Mouse (Mus musculus): ENCODE measurements at regions not wholly inside any gene's neighbourhood (a gene's known extent, or its start where the extent isn't known, plus 50 kb on each side); places are given as distances from the start of the nearest gene placed in this dataset.
"Not testable (repeated sequence)": the region's sequence is repeated elsewhere in the genome, so short reads cannot be mapped to it uniquely, and the experiment has no call there.

DNA sequence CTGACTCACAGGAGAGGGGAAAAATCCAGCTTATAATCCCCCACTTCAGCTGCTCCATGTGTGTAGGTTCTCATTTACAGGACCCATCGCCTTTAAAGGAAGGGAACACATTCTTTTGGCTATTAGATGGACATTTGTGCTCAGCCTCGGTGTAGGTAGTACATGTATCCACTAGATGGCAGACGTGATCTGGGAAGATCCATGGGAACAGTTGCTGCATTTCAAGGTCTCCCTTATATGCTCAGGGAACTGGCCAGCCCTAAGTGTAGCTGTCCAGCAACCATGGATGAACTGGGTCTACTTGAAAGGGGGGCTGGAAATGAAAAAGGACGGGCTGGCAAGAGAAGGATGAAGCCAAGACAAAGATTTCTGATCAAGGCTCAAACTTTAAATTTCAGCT, 124.0 kb downstream of the Akain1 start:
- peak; percentile 66 for TF ChIP-seq CTCF (IDR thresholded peaks at IDR 0.05)
- ChIA-PET CTCF (no interaction called here), POLR2A (no interaction called here)
- ATAC-seq = no peak
- in situ Hi-C loops (cut with MboI; ENCODE audit: low pct_unique_long_range_greater_than_20kb) = no loop called here
- DNase-seq (ENCODE audit: low read depth, low spot score) = no peak
- H3K27me3 ChIP-seq = no peaks in the 10 kb centered on the region

DNA sequence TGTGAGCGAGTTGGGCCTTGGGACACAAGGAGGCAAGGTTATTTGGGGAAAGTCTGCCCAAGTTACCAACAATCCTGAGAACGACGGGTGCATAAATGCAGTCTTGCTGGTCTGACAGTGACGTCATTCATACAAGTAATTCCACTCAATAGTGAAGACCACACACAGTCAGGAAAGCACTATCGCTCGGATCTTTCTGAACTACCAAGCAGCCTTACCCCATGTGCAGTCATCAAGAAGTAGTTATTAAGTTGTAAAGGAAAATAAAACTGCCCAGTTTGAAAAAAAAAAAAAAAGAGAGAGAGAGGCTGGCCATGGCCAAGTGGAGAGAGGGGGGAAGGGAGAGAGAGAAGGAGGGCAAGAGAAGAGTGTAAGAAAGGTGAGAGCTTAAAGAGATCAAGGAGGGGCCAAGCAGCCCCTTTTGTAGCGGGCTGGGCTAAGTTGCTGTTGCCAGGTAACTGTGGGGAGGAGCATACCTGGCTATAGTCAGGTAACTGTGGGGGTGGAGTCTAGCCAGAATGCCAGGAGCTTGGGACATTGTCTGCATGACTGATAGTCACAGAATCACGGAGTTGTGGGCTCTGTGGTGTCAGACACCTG, 132.0 kb downstream of the Akain1 start:
- POLR2A ChIA-PET; in situ Hi-C loops (cut with MboI; ENCODE audit: low pct_unique_long_range_greater_than_20kb); ATAC-seq; H3K27me3 ChIP-seq; CTCF ChIA-PET; DNase-seq (ENCODE audit: low read depth, low spot score): not testable (repeated sequence)

DNA sequence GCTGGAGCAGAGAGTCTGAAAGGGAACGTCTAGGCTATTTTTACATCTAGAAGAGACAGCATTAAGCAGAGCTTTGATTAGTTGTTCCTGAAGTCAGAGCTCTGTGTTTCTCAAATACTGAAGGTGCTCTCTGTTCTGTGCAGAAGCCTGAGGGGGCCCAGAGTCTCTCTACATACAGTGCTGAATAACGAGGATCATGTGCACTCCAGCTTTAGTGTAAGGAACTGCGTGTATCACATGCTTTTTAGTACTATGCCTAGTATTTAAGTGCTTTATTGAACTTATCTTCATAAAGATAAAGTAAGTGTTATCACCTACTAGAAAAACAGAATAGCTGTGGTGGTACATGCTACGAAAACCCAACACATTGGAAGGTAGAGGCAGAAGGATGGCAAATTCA, 151.4 kb downstream of the Akain1 start:
- DNase-seq (ENCODE audit: low read depth, low spot score) = no peak
- ATAC-seq = no peak
- no peak for TF ChIP-seq CTCF (IDR thresholded peaks at IDR 0.05)
- ChIA-PET CTCF (interaction anchor here (1.1 kb wide), 1 partner anchor 8 kb away, joined by 3 read pairs; no protein-coding TSS in a partner anchor), POLR2A (no interaction called here)
- in situ Hi-C loops (cut with MboI; ENCODE audit: low pct_unique_long_range_greater_than_20kb) = no loop called here
- peaks cover 5% of the 10 kb centered on the region for H3K27me3 ChIP-seq

DNA sequence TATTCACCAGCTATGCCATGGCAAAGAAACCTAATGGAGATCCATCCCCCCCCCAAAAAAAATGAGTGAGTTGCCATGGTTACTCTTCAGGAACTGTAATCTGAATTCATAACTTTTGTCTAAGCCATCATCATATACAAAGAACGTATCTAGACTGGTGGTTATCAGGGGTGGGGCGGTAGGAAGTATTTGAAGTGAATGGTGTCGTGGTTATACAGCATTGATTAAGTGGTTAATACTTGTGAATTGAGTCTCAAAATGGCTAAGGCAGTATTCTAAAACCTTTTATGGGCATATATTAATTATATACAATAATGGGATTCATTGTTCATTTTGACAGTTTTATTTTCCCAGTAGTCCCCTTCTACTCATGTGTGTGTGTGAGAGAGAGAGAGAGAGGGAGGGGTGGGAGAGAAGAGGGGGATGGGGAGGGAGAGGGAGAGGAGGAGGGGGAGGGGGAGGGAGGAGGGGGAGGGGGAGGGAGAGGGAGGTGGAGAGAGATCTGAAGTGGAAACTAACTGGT, 158.7 kb downstream of the Akain1 start:
- in situ Hi-C loops (cut with MboI; ENCODE audit: low pct_unique_long_range_greater_than_20kb) = no loop called here
- no peaks in the 10 kb centered on the region for H3K27me3 ChIP-seq
- no peak for TF ChIP-seq CTCF (IDR thresholded peaks at IDR 0.05)
- ChIA-PET POLR2A (no interaction called here), CTCF (no interaction called here)
- DNase-seq (ENCODE audit: low read depth, low spot score) = no peak
- ATAC-seq = no peak

DNA sequence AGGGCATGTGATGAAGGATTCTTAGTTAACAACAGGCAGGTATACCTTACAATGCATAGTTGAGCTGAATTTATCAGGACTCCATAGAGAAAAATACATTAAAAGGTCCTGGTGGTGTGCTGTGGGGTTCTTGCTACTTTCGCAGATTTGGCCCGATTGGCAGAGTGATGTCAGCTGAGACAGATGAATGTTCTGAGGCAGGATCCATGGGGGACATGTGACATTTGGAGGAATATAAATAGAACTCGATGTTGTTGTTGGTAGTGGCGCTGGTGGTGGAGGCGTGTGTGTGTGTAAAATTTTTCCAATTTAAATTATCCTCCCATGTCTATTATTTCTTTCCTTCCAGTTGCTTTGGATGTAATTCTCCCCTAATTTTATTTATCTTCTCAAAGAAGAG, 159.3 kb downstream of the Akain1 start:
- no peak for TF ChIP-seq CTCF (IDR thresholded peaks at IDR 0.05)
- DNase-seq (ENCODE audit: low read depth, low spot score) (no peak), ATAC-seq (no peak)
- in situ Hi-C loops (cut with MboI; ENCODE audit: low pct_unique_long_range_greater_than_20kb) = no loop called here
- ChIA-PET POLR2A (no interaction called here), CTCF (no interaction called here)
- H3K27me3 ChIP-seq = no peaks in the 10 kb centered on the region

DNA sequence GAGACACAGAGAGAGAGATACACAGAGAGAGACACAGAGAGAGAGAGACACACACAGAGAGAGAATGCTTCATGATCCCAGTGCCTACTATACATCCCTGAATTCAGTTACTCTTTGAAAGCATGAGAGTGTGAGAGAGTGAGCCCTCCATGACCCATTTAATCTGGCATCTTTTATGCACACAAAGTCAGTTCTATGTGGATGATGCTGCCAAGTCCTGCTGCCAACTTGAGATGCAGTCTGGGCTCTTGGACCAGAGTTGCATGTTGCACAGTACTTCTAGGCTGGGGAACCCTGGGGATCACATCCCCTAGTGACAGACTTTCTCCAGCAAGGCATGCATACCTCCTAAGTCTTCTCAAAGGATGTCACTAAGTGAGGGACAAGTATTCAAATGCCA, 164.5 kb downstream of the Akain1 start:
- no peak for ATAC-seq
- in situ Hi-C loops (cut with MboI; ENCODE audit: low pct_unique_long_range_greater_than_20kb) = no loop called here
- TF ChIP-seq CTCF (IDR thresholded peaks at IDR 0.05) = no peak
- no peaks in the 10 kb centered on the region for H3K27me3 ChIP-seq
- ChIA-PET POLR2A (no interaction called here), CTCF (no interaction called here)
- DNase-seq (ENCODE audit: low read depth, low spot score) = no peak

DNA sequence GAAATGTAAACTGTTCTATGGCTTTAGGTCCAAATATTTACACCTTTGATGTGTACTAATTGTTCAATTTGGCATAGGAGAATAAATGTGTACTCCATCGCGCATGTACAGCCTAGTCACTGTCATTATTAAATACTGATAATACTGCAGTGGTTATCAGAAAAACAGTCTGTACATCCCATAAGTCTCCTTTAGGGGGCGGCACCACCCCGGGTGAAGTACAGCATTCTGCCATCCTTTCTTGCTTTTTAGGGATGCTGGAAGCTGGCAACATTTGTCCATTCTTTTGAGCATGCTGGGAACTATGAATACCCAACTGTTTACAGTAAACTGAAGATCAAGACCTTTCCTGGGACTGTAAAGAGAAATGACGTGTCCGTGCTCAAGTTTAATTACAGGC, 165.6 kb downstream of the Akain1 start:
- ATAC-seq = no peak
- POLR2A ChIA-PET = no interaction called here
- in situ Hi-C loops (cut with MboI; ENCODE audit: low pct_unique_long_range_greater_than_20kb) = no loop called here
- CTCF ChIA-PET = no interaction called here
- H3K27me3 ChIP-seq = no peaks in the 10 kb centered on the region
- DNase-seq (ENCODE audit: low read depth, low spot score) = no peak
- TF ChIP-seq CTCF (IDR thresholded peaks at IDR 0.05) = peak; percentile 20

DNA sequence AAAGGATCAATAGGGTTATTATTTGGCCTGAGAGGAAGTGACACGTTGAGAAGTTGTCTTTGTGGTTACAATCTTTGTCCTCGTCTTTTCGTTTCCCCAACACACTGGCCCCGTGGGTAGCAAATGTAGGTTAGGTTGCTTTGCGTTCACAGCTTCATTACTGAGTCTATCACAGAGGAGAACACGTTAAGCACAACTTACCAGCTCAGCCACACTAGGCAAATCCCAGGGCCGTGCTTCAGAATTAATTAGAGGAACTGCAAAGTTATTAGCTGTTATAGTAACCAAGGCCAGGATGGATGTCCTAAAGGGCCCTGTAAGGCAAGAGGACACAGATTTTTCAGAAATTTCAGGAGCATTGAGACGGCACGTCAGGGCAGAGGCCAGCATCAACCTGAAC, 166.3 kb downstream of the Akain1 start:
- in situ Hi-C loops (cut with MboI; ENCODE audit: low pct_unique_long_range_greater_than_20kb) = no loop called here
- no peak for DNase-seq (ENCODE audit: low read depth, low spot score)
- ChIA-PET POLR2A (no interaction called here), CTCF (no interaction called here)
- no peak for ATAC-seq
- no peak for TF ChIP-seq CTCF (IDR thresholded peaks at IDR 0.05)
- H3K27me3 ChIP-seq = no peaks in the 10 kb centered on the region

DNA sequence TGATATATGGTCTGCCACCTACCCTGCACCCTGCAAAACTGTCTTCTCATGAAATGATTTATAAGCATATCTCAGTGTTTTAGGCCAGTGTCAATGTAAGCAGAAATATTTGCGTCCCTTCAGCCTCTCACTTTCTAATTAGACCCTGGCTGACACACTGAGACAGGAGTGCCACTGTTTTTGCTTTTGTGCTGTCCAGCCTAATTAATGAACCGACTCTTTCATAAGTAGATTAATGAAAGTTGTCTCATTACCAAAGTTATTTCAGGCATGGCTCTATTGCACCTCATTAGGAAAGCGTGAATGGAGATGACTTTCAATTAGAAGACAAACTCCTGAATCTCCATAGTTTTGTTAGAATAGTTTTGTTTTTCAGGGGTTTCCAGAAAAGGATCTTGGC, 192.3 kb downstream of the Akain1 start:
- ChIA-PET POLR2A (no interaction called here), CTCF (no interaction called here)
- in situ Hi-C loops (cut with MboI; ENCODE audit: low pct_unique_long_range_greater_than_20kb) = no loop called here
- ATAC-seq = no peak
- DNase-seq (ENCODE audit: low read depth, low spot score) = no peak
- TF ChIP-seq CTCF (IDR thresholded peaks at IDR 0.05) = no peak
- no peaks in the 10 kb centered on the region for H3K27me3 ChIP-seq

DNA sequence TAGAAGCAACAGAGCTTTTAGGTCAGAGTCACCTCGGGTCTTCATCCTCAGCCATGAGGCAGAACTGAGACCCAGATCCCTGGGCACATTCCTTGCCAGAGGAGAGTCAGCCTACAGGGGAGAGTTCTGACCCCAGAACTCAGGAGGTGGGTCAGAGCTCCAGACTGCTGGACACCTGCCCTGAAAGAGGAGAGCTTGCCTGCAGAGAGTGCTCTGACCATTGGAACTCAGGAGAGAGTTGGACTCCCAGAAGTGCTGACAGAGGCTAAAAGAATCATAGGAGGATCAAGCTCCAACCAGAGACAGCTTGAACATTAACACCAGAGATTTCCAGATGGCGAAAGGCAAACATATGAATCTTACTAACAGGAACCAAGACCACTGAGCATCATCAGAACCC, 211.4 kb downstream of the Akain1 start:
- ATAC-seq; DNase-seq (ENCODE audit: low read depth, low spot score); in situ Hi-C loops (cut with MboI; ENCODE audit: low pct_unique_long_range_greater_than_20kb); H3K27me3 ChIP-seq; POLR2A ChIA-PET; CTCF ChIA-PET: not testable (repeated sequence)

DNA sequence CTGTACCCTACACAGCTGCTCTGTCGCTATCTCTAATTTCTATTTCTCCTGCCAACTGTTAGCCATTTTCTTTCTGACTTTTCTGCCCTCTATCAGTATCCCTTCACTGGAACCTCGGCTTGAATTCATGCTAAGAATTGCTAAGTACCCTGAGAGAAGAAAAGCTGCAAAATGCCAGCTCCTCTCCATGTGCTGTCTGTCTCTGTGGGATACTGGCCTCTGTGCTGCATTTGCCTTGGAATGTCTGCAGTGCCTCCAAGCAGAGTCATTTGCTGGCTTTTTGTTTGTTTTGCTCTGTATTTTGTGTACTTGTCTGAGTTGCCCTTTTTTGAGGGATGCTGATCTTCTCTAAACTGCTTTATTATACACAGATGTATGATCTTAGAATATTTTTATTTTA, 215.5 kb downstream of the Akain1 start:
- CTCF ChIA-PET = no interaction called here
- in situ Hi-C loops (cut with MboI; ENCODE audit: low pct_unique_long_range_greater_than_20kb) = no loop called here

DNA sequence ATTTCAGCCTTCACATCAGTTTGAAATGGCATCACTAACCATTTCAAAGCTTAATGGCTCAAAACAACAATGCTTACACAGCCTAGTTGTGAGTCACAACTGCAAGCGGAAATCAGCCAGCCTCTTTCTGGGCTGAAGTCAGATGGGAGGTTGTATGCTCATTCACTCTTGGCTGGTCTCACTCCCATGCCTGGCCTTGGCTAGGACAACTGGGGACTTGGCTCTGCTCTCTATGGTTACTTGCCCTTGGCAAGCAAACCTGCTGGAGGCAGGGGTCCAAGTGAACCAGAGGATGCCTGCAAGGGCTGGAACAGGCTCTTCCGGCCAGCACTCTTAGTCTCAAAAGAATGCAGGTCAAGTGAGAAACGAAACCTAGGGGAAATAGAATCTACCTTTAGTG, 233.4 kb downstream of the Akain1 start:
- H3K27me3 ChIP-seq = no peaks in the 10 kb centered on the region
- CTCF ChIA-PET = no interaction called here
- POLR2A ChIA-PET = no interaction called here
- in situ Hi-C loops (cut with MboI; ENCODE audit: low pct_unique_long_range_greater_than_20kb) = no loop called here
- DNase-seq (ENCODE audit: low read depth, low spot score) (no peak), ATAC-seq (no peak)
- TF ChIP-seq CTCF (IDR thresholded peaks at IDR 0.05) = no peak

More for the DNA sequence above, 215.5 kb downstream of the Akain1 start:
- H3K27me3 ChIP-seq = no peaks in the 10 kb centered on the region
- TF ChIP-seq CTCF (IDR thresholded peaks at IDR 0.05) = no peak
- POLR2A ChIA-PET = no interaction called here
- ATAC-seq (no peak), DNase-seq (ENCODE audit: low read depth, low spot score) (no peak)
